Mouse (Mus musculus) kidney, postnatal 25 days (tissue): ENCODE results near the gene Abcb4.
"Not testable (repeated sequence)": the region's sequence is repeated elsewhere in the genome, so short reads cannot be mapped to it uniquely, and the experiment has no call there.

Experiments used
- DNase-seq, 2 experiments: peaks; one replicate each; pipeline ENCODE4 v3.0.0; 2021; ENCODE audit warnings: mixed read lengths in 2 of 2

The Abcb4 gene

GRCm38 (mm10) chr5:9000006-9000405 is 106.5 kb downstream of the Abcb4 start:
- DNase-seq = not testable (repeated sequence)

GRCm38 (mm10) chr5:9006585-9006984 is 113.1 kb downstream of the Abcb4 start:
- DNase-seq = not testable (repeated sequence)
